Mouse (Mus musculus) urinary bladder, postnatal 25 days (tissue): ENCODE measurements around the gene Nrtn.

ENCODE experiments used
- DNase-seq: peaks from one replicate; pipeline ENCODE4 v3.0.0; 2022; ENCODE audit warnings: low spot score

Gene Nrtn

GRCm38 (mm10) chr17:56722441-56722840, 34.9 kb downstream of the Nrtn start:
- no peak for DNase-seq

GRCm38 (mm10) chr17:56717363-56718058, 39.8 kb downstream of the Nrtn start, which contains the start of the genes Ndufa11 and Vmac:
Gene Ndufa11, plus strand, starts transcription at chr17:56717767.
Gene Vmac, minus strand, starts transcription at chr17:56718022.
- DNase-seq = peak; percentile 94

- peak; percentile 93 for DNase-seq
Measured at GRCm38 (mm10) chr17:56716655-56717362, 40.5 kb downstream of the Nrtn start.

- DNase-seq = no peak
Measured at GRCm38 (mm10) chr17:56715914-56716654, 41.2 kb downstream of the Nrtn start.

- DNase-seq = no peak
Measured at GRCm38 (mm10) chr17:56715360-56715759, 42.0 kb downstream of the Nrtn start.

- no peak for DNase-seq
Measured at GRCm38 (mm10) chr17:56709708-56710107, 47.6 kb downstream of the Nrtn start.

- DNase-seq = no peak
Measured at GRCm38 (mm10) chr17:56708692-56709091, 48.6 kb downstream of the Nrtn start.

GRCm38 (mm10) chr17:56706515-56706914, 50.8 kb downstream of the Nrtn start:
- DNase-seq = no peak

GRCm38 (mm10) chr17:56703038-56703437, 54.3 kb downstream of the Nrtn start:
- DNase-seq = no peak
